Mouse (Mus musculus): ENCODE measurements at regions not wholly inside any gene's neighbourhood (a gene's known extent, or its start where the extent isn't known, plus 50 kb on each side); places are given as distances from the start of the nearest gene placed in this dataset.

- no peak for DNase-seq (ENCODE audit: low spot score)
Measured at GRCm38 (mm10) chr3:50761766-50762165, 318.4 kb upstream of the Slc7a11 start.

GRCm38 (mm10) chr3:50758106-50758505 lies 314.7 kb upstream of the Slc7a11 start:
- no peak for DNase-seq (ENCODE audit: low spot score)

DNA sequence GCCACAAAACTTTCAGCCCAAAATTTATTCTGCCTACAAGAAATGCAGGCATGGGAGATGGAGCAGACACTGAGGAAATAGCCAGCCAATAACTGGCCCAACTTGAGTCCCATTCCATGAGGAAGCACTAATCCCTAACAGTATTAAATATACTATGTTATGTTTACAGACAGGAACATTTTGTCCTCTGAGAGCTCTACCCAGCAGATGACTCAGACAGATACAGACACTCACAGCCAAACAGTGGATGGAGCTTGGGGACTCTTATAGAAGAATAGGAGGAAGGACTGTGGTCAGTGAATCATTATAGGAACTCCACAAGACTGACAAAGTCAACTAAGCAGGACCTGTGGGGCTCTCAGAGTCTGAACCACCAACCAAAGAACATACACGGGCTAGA lies 293.8 kb upstream of the Slc7a11 start:
- no peak for DNase-seq (ENCODE audit: low spot score)

DNA sequence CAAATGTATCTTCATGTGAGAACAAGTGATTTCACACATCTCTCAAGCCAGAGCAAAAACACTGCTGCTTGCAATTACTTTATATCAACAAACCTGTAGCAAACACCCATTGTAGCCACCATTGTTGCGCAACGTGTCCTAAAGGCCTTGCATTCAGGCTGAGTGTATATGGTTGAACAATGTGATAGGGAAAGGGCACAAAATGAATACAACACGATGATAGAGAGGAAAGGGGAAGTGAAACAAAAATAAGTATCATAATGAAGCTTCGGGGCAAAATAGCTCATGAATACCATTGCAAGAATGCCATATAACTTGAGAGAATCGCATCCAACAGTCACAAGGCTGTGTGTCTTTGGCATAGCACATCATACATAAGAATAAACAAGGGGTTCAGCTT lies 275.6 kb upstream of the Slc7a11 start:
- DNase-seq (ENCODE audit: low spot score): no peak

DNA sequence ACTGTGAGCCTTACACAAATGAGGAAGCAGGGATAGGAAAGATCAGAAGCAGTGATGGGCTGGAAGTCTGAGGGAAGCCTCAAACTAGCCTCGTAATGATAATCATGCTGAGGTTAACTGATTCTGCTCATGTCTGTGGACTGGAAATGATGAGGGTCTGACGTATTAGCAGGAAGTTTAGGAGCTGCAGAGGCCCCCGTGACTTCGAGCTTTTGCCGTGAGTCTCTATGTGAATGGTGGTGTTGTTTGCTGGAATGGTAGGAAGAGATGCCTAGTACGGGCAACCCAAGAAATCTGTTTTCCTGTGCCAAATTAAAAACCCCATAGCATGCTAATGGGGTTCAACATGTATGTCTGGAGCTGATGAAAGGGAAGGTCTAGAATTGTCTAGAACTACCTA lies 270.0 kb upstream of the Slc7a11 start:
- DNase-seq (ENCODE audit: low spot score): no peak

DNA sequence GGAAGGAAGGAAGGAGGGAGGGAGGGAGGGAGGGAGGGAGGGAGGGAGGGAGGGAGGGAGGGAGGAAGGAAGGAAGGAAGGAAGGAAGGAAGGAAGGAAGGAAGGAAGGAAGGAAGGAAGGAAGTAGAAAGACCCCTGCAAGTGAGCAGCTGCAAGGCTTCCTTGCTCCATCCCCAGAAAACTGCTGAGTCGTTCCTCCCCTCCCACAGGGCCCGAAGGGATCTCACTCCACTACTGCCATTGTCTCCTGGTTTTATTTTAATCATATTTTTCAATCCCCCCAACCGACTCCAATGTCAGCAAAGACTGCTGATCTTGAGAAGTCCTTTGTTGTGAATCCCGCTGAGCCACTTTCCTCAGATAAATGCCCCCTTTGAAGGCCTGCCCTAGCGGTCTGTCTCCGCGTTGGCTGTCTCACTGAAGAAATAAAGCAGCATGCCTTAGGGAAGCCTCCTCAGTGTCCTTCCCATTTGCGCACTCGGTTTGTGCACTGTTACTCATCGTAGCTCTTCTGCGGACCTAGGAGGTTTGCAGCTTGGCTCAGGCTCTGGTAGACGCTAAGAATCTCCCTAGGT lies 266.1 kb upstream of the Slc7a11 start:
- DNase-seq (ENCODE audit: low spot score): no peak

GRCm38 (mm10) chr3:50706707-50707106 lies 263.3 kb upstream of the Slc7a11 start:
- DNase-seq (ENCODE audit: low spot score): no peak

DNA sequence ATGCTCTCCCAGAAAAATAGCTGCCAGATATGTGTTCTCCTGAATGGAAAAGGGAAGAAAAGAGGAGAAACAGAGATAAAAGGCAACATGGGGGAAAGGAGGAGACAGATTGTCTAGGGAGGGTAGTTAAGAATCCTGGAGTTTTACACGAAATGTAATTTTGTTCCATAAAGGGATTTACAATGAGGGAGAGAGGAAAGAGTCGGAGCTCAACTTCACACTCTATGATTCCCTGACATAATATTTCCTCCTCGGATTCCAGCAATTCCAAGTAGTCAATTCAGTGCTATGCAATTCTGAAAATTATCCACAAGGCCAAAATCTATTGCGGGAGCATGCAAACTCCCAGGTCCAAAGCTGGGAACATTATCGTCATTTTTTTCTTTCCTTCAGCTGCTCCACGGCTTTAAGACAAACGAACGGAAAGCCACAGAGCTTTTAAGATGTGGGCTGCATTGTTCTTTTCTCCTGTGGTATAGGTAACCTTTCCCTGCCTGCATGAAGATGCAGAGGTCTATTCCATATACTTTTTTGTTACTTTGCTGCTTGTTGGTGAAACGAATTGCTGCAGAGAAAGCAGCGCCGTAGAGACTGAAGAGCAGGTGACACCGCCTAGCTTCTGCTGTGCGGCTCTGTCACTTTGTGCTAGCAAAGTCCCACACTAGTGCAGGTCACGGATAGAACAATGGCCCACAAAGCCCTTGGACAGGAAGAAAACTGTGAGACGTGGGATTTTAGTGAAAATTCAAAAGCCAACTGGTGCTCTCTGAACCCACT lies 251.7 kb upstream of the Slc7a11 start:
- no peak for DNase-seq (ENCODE audit: low spot score)

DNA sequence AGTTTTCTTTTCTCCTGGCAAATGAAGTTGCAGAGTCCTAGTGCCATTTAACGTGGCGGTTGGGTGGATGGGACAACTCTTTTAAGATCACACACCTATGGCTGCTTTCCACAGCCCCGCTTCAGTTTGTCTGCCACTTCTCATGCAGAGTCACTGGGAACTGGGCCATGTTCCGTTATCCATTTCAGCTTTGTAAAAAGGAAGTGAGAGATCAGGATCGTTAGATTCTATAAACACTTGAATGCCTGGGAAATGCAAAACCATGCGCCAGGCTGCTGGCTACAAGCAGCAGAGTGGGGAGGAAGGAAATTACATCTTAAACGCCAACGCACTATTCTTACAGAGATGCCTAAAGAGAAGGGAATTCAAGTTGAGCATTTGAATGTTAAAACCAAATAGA lies 251.1 kb upstream of the Slc7a11 start:
- peak; percentile 6 for DNase-seq (ENCODE audit: low spot score)

GRCm38 (mm10) chr3:50692306-50692705 lies 248.9 kb upstream of the Slc7a11 start:
- DNase-seq (ENCODE audit: low spot score): no peak

GRCm38 (mm10) chr3:50690750-50691149 lies 247.3 kb upstream of the Slc7a11 start:
- no peak for DNase-seq (ENCODE audit: low spot score)

- no peak for DNase-seq (ENCODE audit: low spot score)
Measured at GRCm38 (mm10) chr3:50689375-50689774, 246.0 kb upstream of the Slc7a11 start.

DNA sequence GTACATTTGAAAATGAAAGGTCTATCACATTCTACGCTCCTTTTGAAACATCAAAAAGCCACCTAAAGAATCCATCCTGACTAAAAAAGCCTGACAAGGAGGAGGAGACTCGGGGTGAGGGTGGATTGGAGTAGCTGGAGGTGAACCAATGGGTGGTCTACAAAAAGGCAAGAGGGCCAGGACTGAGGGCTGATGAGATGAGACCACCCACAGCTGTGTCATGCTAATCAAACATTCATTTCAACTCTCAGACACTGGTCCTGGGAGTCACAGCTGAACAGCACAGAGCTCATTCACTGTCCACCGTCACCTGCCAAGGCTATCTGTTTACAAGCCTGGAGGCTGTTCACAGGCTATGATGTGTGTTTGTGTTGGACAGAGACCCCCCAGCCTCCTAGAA lies 244.3 kb upstream of the Slc7a11 start:
- DNase-seq (ENCODE audit: low spot score): no peak

DNA sequence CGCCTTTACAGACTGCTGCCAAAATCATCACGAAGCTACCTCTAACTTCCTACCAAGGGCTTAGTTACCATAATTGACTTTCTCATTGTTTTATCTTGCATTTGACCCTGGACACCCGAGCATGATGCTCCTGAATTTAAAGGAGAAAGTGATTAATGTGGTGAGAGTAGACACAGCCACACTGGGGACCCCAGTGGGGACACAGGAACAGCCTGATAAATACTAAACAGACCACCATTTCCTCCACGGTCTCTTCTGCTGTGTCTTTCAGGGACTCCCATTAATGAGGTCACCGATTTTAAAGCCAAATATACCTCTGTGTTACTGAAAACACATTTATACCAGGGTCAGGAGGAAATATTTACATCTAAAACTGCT lies 235.2 kb upstream of the Slc7a11 start:
- DNase-seq (ENCODE audit: low spot score): no peak

GRCm38 (mm10) chr3:50677953-50678610 lies 234.7 kb upstream of the Slc7a11 start:
- DNase-seq (ENCODE audit: low spot score): no peak

DNA sequence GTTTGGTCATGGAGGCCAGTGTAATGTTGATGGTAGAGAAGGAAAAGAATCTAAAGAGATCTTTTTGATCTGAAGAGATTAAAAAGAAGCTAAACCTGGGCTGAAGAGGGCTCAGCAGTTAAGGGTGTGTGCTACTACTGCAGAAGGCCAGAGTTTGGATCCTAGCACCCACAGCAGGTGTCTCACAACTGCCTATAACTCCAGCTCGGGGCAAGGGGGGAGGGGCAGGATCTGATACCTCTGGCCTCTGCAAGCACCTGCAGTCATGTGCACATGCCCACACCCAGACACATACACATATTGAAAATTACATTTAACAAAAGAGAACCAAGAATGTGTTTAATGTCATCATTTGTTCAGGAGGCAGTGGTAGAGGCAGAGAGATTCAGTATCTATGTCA lies 232.4 kb upstream of the Slc7a11 start:
- no peak for DNase-seq (ENCODE audit: low spot score)

DNA sequence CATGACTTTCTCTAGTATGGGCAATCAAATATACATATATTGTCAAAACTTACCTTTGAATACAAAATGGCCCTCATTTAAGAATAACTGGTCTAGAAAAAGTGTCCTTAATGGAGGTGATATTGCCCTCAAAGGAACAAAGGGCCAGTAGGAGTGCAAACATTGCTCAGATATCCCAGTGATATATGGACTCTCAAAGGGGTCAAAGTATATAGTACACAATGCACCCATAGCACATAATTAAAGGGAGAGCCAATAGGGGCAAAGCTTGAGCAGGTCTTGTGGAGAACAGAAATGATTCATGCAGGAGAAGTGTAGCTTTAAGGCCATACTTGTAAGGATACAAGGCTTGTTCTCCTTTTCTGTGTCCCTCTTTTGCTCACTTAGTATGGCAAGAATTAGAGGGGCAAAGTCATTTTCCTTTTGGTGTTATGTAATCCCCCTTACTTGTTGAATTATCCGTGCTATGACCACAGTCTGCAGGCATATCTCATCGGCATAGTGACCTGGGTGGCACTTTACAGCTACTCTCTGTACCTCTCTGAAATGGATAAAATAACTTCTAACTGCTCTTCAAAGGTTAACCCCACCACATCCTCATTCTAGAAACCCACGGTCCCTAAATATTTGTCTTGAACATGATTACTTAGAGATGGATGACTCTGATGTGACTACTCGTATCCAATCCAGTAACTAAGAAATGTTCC lies 231.6 kb upstream of the Slc7a11 start:
- DNase-seq (ENCODE audit: low spot score): no peak

- no peak for DNase-seq (ENCODE audit: low spot score)
Measured at GRCm38 (mm10) chr3:50665316-50665715, 221.9 kb upstream of the Slc7a11 start.

DNA sequence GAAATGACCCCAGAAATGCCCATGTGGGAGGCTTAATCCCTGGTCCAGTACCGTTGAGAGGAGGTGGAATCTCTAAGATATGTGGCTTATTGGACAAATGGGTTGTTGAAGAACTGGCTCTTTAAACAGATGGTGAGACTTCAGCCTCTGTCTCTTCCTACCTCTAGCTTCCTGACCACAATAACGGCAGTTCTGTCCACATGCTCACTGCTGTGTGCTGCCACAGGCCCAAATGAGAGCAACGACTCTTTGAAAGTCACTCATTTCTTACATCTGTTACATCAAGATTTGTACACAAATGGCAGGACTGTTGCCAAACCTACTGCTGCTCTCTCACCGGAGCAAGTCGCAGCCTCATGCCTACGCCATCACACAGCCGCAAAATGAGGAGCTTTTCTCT lies 217.6 kb upstream of the Slc7a11 start:
- DNase-seq (ENCODE audit: low spot score): no peak

DNA sequence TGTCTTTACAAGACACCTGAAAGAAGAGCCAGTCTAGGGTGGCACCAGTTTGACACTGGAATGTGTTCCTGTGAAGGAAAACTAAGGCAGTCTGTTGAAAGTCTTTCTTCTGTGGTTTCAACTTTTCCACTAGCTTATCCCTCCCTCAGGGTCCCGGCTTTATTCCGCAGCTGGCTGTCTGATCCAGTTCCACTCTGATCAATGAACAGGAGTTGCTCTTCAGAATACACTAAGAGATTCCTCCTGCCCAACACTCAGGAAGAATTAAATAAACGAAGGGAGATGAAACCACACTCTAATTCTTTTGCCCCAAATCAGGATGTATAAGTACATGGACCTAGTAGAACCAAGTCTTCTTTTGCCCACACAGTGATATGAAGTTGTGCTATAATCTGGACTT lies 217.2 kb upstream of the Slc7a11 start:
- DNase-seq (ENCODE audit: low spot score): no peak

- DNase-seq (ENCODE audit: low spot score): no peak
Measured at GRCm38 (mm10) chr3:50657890-50658289, 214.5 kb upstream of the Slc7a11 start.

GRCm38 (mm10) chr3:50654441-50654840 lies 211.0 kb upstream of the Slc7a11 start:
- no peak for DNase-seq (ENCODE audit: low spot score)

DNA sequence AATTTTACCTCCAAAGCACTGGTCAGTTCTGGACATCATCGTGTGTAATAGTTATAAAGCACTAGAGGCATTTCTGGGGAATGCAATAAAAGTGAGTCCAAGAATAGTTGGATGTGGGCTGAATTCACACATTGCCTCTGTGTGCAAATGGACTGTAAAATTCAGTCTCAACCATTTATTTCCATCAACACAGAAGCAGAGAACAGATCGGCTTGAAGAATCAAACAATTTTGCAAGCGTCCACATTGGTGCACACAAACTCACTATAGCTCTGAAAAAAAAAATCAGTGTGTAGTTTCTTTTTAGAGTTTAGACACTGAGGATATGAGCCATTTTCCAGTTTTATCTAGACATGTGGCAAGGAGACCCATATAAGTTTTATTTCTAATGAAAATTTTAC lies 208.9 kb upstream of the Slc7a11 start:
- no peak for DNase-seq (ENCODE audit: low spot score)

Data from yolk sac, embryonic 10.5 days (tissue).